Mouse (Mus musculus) brain, embryonic 14.5 days (tissue): ENCODE results near the gene Ndc1.

Experiments
- CTCF ChIP-seq: fragments of 200-500 bp; IDR thresholded peaks from 2 replicates; pipeline ENCODE4 v1.5.1; 2012; ENCODE audit warnings: inconsistent platforms, mild to moderate bottlenecking, moderate library complexity, borderline replicate concordance; ENCODE audit not compliant: insufficient read depth, insufficient read length; ENCODE audit errors: extremely low read depth
- POLR2A ChIP-seq: fragments of 200-500 bp; IDR thresholded peaks from 2 replicates; pipeline ENCODE4 v1.6.1; 2012; ENCODE audit warnings: mild to moderate bottlenecking, inconsistent platforms, borderline replicate concordance; ENCODE audit not compliant: poor library complexity, insufficient read depth, insufficient read length, severe bottlenecking; ENCODE audit errors: extremely low read depth

GRCm38 (mm10) chr4:107351368-107351767, 16.2 kb upstream of the Ndc1 start:
- no peak for TF ChIP-seq CTCF
- TF ChIP-seq POLR2A = no peak
